Mouse (Mus musculus): ENCODE results near the gene Mbl1.

DNA sequence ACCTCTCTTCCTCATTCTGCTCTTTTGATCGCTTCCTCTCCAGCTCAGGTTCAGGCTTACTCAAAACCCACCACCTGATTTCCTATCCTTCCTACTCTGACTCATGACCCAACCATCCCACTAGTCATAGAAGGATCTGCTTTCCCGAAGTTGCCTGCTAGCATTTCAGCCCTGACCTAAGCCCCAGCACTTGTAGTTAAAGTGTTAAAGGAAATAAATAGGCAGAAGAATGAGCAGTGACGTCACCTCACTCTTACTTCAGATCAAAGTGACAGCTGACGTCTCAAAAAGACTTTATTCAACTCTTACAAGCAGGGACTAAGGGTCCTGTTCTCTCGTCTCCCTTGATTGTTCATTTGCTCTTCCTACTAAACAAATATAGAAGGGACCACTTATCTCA lies 16.0 kb downstream of the Mbl1 start:
- no peak for TF ChIP-seq CTCF (IDR thresholded peaks at IDR 0.05; ENCODE audit: low read depth)
- TF ChIP-seq EP300 (IDR thresholded peaks at IDR 0.05; ENCODE audit: low read depth) = no peak
